Mouse (Mus musculus) naive thymus-derived CD4-positive, alpha-beta T cell, adult 2 months (primary cell): Measurements from ENCODE around the gene Ccdc73.
"Not testable (repeated sequence)": the region's sequence is repeated elsewhere in the genome, so short reads cannot be mapped to it uniquely, and the experiment has no call there.

Source experiments
- DNase-seq: peaks from one replicate; pipeline ENCODE4 v3.0.0-alpha.2; 2011; ENCODE audit warnings: low read depth

Ccdc73 gene

GRCm38 (mm10) chr2:104867282-104867855 lies at the start of gene Ccdc73:
TSS of gene Ccdc73 (plus strand) at chr2:104867805.
- no peak for DNase-seq

- not testable (repeated sequence) for DNase-seq
These were observed 48.8 kb upstream of the Ccdc73 start for GRCm38 (mm10) chr2:104818763-104819162.

GRCm38 (mm10) chr2:104826191-104826590 lies 41.4 kb upstream of the Ccdc73 start:
- DNase-seq, result no peak

- DNase-seq, result no peak
These were observed 35.1 kb upstream of the Ccdc73 start for GRCm38 (mm10) chr2:104832486-104832885.

GRCm38 (mm10) chr2:104840974-104841373 lies 26.6 kb upstream of the Ccdc73 start:
- DNase-seq, result no peak

GRCm38 (mm10) chr2:104841736-104842135 lies 25.9 kb upstream of the Ccdc73 start:
- no peak for DNase-seq

- DNase-seq, result no peak
These were observed 25.0 kb upstream of the Ccdc73 start for GRCm38 (mm10) chr2:104842559-104842958.

- no peak for DNase-seq
These were observed 20.8 kb upstream of the Ccdc73 start for GRCm38 (mm10) chr2:104846638-104847414.

GRCm38 (mm10) chr2:104847645-104848044 lies 20.0 kb upstream of the Ccdc73 start:
- peak; percentile 63 for DNase-seq

- peak; percentile 57 for DNase-seq
These were observed 19.1 kb upstream of the Ccdc73 start for GRCm38 (mm10) chr2:104848235-104849161.

GRCm38 (mm10) chr2:104849276-104849990 lies 18.2 kb upstream of the Ccdc73 start, which contains the start of gene Prrg4:
TSS of gene Prrg4 (minus strand) at chr2:104849876.
- DNase-seq, result peak; percentile 53

- DNase-seq, result peak; percentile 50
These were observed 17.6 kb upstream of the Ccdc73 start for GRCm38 (mm10) chr2:104849991-104850359.

GRCm38 (mm10) chr2:104851686-104852085 lies 15.9 kb upstream of the Ccdc73 start:
- DNase-seq, result no peak

- no peak for DNase-seq
These were observed 15.1 kb upstream of the Ccdc73 start for GRCm38 (mm10) chr2:104852546-104852945.

- no peak for DNase-seq
These were observed 12.8 kb upstream of the Ccdc73 start for GRCm38 (mm10) chr2:104854836-104855235.

- no peak for DNase-seq
These were observed 11.9 kb upstream of the Ccdc73 start for GRCm38 (mm10) chr2:104855732-104856131.

GRCm38 (mm10) chr2:104856218-104856617 lies 11.4 kb upstream of the Ccdc73 start:
- DNase-seq, result no peak

- DNase-seq, result not testable (repeated sequence)
These were observed 9.5 kb upstream of the Ccdc73 start for GRCm38 (mm10) chr2:104858083-104858482.

GRCm38 (mm10) chr2:104859060-104859459 lies 8.5 kb upstream of the Ccdc73 start:
- DNase-seq, result no peak

- DNase-seq, result no peak
These were observed 7.2 kb upstream of the Ccdc73 start for GRCm38 (mm10) chr2:104860426-104860825.

- DNase-seq, result no peak
These were observed 3.3 kb upstream of the Ccdc73 start for GRCm38 (mm10) chr2:104864176-104864860.
